Mouse (Mus musculus) C2C12 (cell line): ENCODE results near the gene Usp16. TPM values are rescaled to one million over a fixed set of nuclear protein-coding genes. Genes with fewer than 3 reads are reported as not detected.

Experiments
- H3K27me3 ChIP-seq: one replicate; pipeline ENCODE4 v1.6.1; 2011; ENCODE audit not compliant: control insufficient read depth, insufficient read depth, insufficient read length
- H3K36me3 ChIP-seq: one replicate; pipeline ENCODE4 v1.6.1; 2011; ENCODE audit not compliant: control insufficient read depth, insufficient read depth
- H3K4me3 ChIP-seq: one replicate; pipeline ENCODE4 v1.5.1; 2011; ENCODE audit warnings: mild to moderate bottlenecking, control low read depth; ENCODE audit not compliant: poor library complexity, insufficient read depth, severe bottlenecking
- H3K79me2 ChIP-seq: one replicate; pipeline ENCODE4 v1.6.1; 2011; ENCODE audit not compliant: control insufficient read depth, insufficient read depth
- H3K79me3 ChIP-seq: one replicate; pipeline ENCODE4 v1.6.1; 2011; ENCODE audit warnings: low read depth, control low read depth
- H3ac ChIP-seq: one replicate; pipeline ENCODE3; 2011; ENCODE audit warnings: low read depth; ENCODE audit not compliant: control insufficient read depth, insufficient read length
- CEBPB ChIP-seq: IDR thresholded peaks from one replicate; pipeline ENCODE4 v1.6.1; 2011; ENCODE audit warnings: low read depth, mild to moderate bottlenecking, control low read depth, moderate library complexity
- CTCF ChIP-seq: IDR thresholded peaks from one replicate; pipeline ENCODE4 v1.5.1; 2011; ENCODE audit not compliant: control insufficient read depth, insufficient read depth, insufficient read length
- FOSL1 ChIP-seq: IDR thresholded peaks from one replicate; pipeline ENCODE4 v1.8.0; 2011; ENCODE audit warnings: mild to moderate bottlenecking, low read length; ENCODE audit not compliant: poor library complexity, insufficient read depth, severe bottlenecking
- MAX ChIP-seq: IDR thresholded peaks from one replicate; pipeline ENCODE4 v1.6.1; 2011; ENCODE audit warnings: mild to moderate bottlenecking, control low read depth
- MYOD1 ChIP-seq: IDR thresholded peaks from one replicate; pipeline ENCODE4 v1.6.1; 2011; ENCODE audit warnings: low read depth; ENCODE audit not compliant: control insufficient read depth, insufficient read length
- MYOG ChIP-seq: IDR thresholded peaks from one replicate; pipeline ENCODE4 v1.6.1; 2011; ENCODE audit not compliant: control insufficient read depth, insufficient read length; ENCODE audit errors: extremely low read depth
- USF1 ChIP-seq: IDR thresholded peaks from one replicate; pipeline ENCODE4 v1.6.1; 2011; ENCODE audit warnings: low read depth, mild to moderate bottlenecking, control low read depth, moderate library complexity
- polyA plus RNA-seq: library from polyadenylated mRNA; unstranded; fragments of >200 nt; fragmentation: generic; extraction: Trizol; gene quantifications from one replicate; pipeline ENCODE4 v1.2.1, GENCODE M21; 2012; ENCODE audit warnings: missing spikeins

The Usp16 gene
- polyA plus RNA-seq, 1 experiment = 18.4 TPM

GRCm38 (mm10) chr16:87497171-87497570, 42.7 kb downstream of the Usp16 start:
- peaks cover 23% of the 10 kb centered on the region for H3K36me3 ChIP-seq
- TF ChIP-seq MYOD1 = no peak
- TF ChIP-seq MAX = no peak
- peaks cover 46% of the 10 kb centered on the region for H3K79me2 ChIP-seq
- no peaks in the 10 kb centered on the region for H3K27me3 ChIP-seq
- H3ac ChIP-seq = no peak overlapping the region
- no peak overlapping the region for H3K4me3 ChIP-seq
- H3K79me3 ChIP-seq = peaks cover 34% of the 10 kb centered on the region

GRCm38 (mm10) chr16:87499556-87499955, 45.1 kb downstream of the Usp16 start:
- TF ChIP-seq MYOG (no peak), CEBPB (no peak), FOSL1 (no peak), USF1 (no peak), MYOD1 (no peak), MAX (no peak), CTCF (no peak)
- no peaks in the 10 kb centered on the region for H3K36me3 ChIP-seq
- H3K79me2 ChIP-seq = peaks cover 22% of the 10 kb centered on the region
- H3ac ChIP-seq = no peak overlapping the region
- H3K4me3 ChIP-seq = no peak overlapping the region
- H3K27me3 ChIP-seq = no peaks in the 10 kb centered on the region
- H3K79me3 ChIP-seq = peaks cover 10% of the 10 kb centered on the region

- no peaks in the 10 kb centered on the region for H3K36me3 ChIP-seq
- H3K79me2 ChIP-seq = peaks cover 8% of the 10 kb centered on the region
- H3K79me3 ChIP-seq = no peaks in the 10 kb centered on the region
- TF ChIP-seq USF1 (no peak), CEBPB (no peak), CTCF (no peak), MYOG (no peak), MAX (no peak)
- H3K27me3 ChIP-seq = no peaks in the 10 kb centered on the region
- H3K4me3 ChIP-seq = no peak overlapping the region
- H3ac ChIP-seq = no peak overlapping the region
These were observed 47.0 kb downstream of the Usp16 start for GRCm38 (mm10) chr16:87501304-87502078.

DNA sequence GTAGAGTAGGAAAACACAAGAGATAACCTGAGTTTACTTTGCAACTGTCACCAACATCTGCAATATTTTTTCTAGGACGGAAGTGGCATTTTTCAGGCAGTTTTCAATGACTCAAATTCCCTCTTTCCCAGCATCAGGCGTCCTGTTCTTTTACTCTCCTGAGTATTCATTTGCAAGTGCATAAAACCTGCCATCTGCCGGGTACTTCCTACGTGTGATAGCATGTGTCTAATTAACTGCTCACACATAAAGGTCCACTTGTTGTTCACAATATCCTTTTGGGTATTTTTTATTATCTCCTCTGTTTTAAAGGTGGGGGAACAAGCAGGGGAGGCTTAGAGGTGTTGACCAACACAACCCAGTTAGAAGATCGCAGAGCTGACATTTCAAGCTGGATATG, 57.2 kb downstream of the Usp16 start:
- H3K79me2 ChIP-seq = no peaks in the 10 kb centered on the region
- no peaks in the 10 kb centered on the region for H3K27me3 ChIP-seq
- no peaks in the 10 kb centered on the region for H3K36me3 ChIP-seq
- no peak overlapping the region for H3ac ChIP-seq
- H3K4me3 ChIP-seq = no peak overlapping the region
- no peak for TF ChIP-seq MYOD1
- no peak for TF ChIP-seq MAX
- no peak for TF ChIP-seq MYOG
- TF ChIP-seq CTCF = no peak
- TF ChIP-seq CEBPB = no peak
- no peak for TF ChIP-seq FOSL1
- TF ChIP-seq USF1 = no peak
- H3K79me3 ChIP-seq = no peaks in the 10 kb centered on the region

- H3K79me3 ChIP-seq = no peaks in the 10 kb centered on the region
- no peak overlapping the region for H3K4me3 ChIP-seq
- H3K27me3 ChIP-seq = no peaks in the 10 kb centered on the region
- H3K79me2 ChIP-seq = no peaks in the 10 kb centered on the region
- H3ac ChIP-seq = no peak overlapping the region
- no peaks in the 10 kb centered on the region for H3K36me3 ChIP-seq
- no peak for TF ChIP-seq CTCF
- no peak for TF ChIP-seq CEBPB
- TF ChIP-seq MYOG = no peak
- no peak for TF ChIP-seq USF1
- no peak for TF ChIP-seq MAX
- no peak for TF ChIP-seq FOSL1
- TF ChIP-seq MYOD1 = no peak
These were observed 57.8 kb downstream of the Usp16 start for GRCm38 (mm10) chr16:87512331-87512730.

- Histone ChIP-seq H3K27me3 (no peaks in the 10 kb centered on the region), H3K79me2 (no peaks in the 10 kb centered on the region), H3K36me3 (no peaks in the 10 kb centered on the region), H3K79me3 (no peaks in the 10 kb centered on the region), H3K4me3 (no peak overlapping the region), H3ac (no peak overlapping the region)
- no peak for TF ChIP-seq USF1
- no peak for TF ChIP-seq CEBPB
- TF ChIP-seq MAX = no peak
These were observed 69.7 kb downstream of the Usp16 start for GRCm38 (mm10) chr16:87524228-87524627.
